Mouse (Mus musculus): Measurements from ENCODE around the gene Nus1.

- TF ChIP-seq CTCF (IDR thresholded peaks at IDR 0.05; ENCODE audit: borderline replicate concordance, insufficient read depth, low read length) (no peak), POLR2A (IDR thresholded peaks at IDR 0.05; ENCODE audit: low read depth, low read length) (no peak)
Measured at GRCm38 (mm10) chr10:52398715-52399114, 18.6 kb upstream of the Nus1 start.

Data from embryonic fibroblast, embryonic 13.5 days (primary cell).